Mouse (Mus musculus) heart, embryonic 15.5 days (tissue): ENCODE measurements around the gene Col27a1. TPM values are rescaled to one million over a fixed set of nuclear protein-coding genes. Genes with fewer than 3 reads are reported as not detected.

Experiments
- ATAC-seq: fragments of 200-750 bp; cut with Nextera tagmentation; replicated peaks from 2 replicates; pipeline ENCODE4 v1.8.0; 2017; ENCODE audit warnings: low read depth, moderate TSS enrichment; ENCODE audit not compliant: insufficient number of reproducible peaks, insufficient read depth, low FRiP score
- H3K27ac ChIP-seq: fragments of 300-500 bp; sonication (generic); 2 replicates; pipeline ENCODE4 v1.5.1; 2015; ENCODE audit warnings: mild to moderate bottlenecking, inconsistent platforms
- H3K27me3 ChIP-seq: fragments of 300-500 bp; sonication (generic); 2 replicates; pipeline ENCODE4 v1.6.1; 2015; ENCODE audit warnings: inconsistent platforms
- H3K36me3 ChIP-seq: fragments of 300-500 bp; sonication (generic); 2 replicates; pipeline ENCODE4 v1.6.1; 2015; ENCODE audit warnings: mild to moderate bottlenecking, inconsistent platforms
- H3K4me1 ChIP-seq: fragments of 300-500 bp; sonication (generic); replicated peaks from 2 replicates; pipeline ENCODE4 v1.6.1; 2015; ENCODE audit warnings: inconsistent platforms
- H3K4me2 ChIP-seq: fragments of 300-500 bp; sonication (generic); 2 replicates; pipeline ENCODE4 v1.6.1; 2015; ENCODE audit warnings: inconsistent platforms, mild to moderate bottlenecking, moderate library complexity
- H3K4me3 ChIP-seq: fragments of 300-500 bp; sonication (generic); 2 replicates; pipeline ENCODE4 v1.5.1; 2015; ENCODE audit warnings: mild to moderate bottlenecking, inconsistent platforms
- H3K9ac ChIP-seq: fragments of 300-500 bp; sonication (generic); 2 replicates; pipeline ENCODE4 v1.6.1; 2015; ENCODE audit warnings: mild to moderate bottlenecking, inconsistent platforms
- H3K9me3 ChIP-seq: fragments of 300-500 bp; sonication (generic); replicated peaks from 2 replicates; pipeline ENCODE4 v1.6.1; 2016; ENCODE audit warnings: inconsistent platforms
- WGBS: fragments of 180-500 bp; shearing (Covaris S2); methylation state at CpG from one replicate; pipeline ENCODE4 v1.1.7; 2015; ENCODE audit warnings: mixed read lengths; 5-methylcytosine and 5-hydroxymethylcytosine counted together
- microRNA counts: library from miRNA; unstranded; fragments of <30 nt; microRNA quantifications from one replicate; lab custom pipeline; 2016
- microRNA-seq: library from miRNA; unstranded; fragments of <30 nt; microRNA quantifications from one replicate; pipeline ENCODE4, GENCODE M21; 2016
- polyA plus RNA-seq: library from polyadenylated mRNA; unstranded; fragments of >200 nt; fragmentation: Nextera tagmentation; extraction: Ambion mirVana; gene quantifications from 2 replicates; pipeline ENCODE4 v1.2.1, GENCODE M21; 2015

The Col27a1 gene
- polyA plus RNA-seq, 1 experiment from 2014 or later: 4.4 TPM

GRCm38 (mm10) chr4:63374331-63374730, 160.5 kb downstream of the Col27a1 start:
- no peak overlapping the region for H3K9ac ChIP-seq
- no peak overlapping the region for H3K27ac ChIP-seq
- no peaks in the 10 kb centered on the region for H3K9me3 ChIP-seq
- no peak for ATAC-seq
- no peaks in the 10 kb centered on the region for H3K27me3 ChIP-seq
- H3K4me3 ChIP-seq: no peak overlapping the region
- peaks cover 8% of the 10 kb centered on the region; the same call in 1 of the 2 replicates for H3K36me3 ChIP-seq
- 68% methylated on average over 12 of the region's 12 CpGs for WGBS
- H3K4me2 ChIP-seq: no peak overlapping the region
- no peaks in the 10 kb centered on the region for H3K4me1 ChIP-seq

- no peaks in the 10 kb centered on the region for H3K27me3 ChIP-seq
- H3K27ac ChIP-seq: no peak overlapping the region
- H3K36me3 ChIP-seq: peaks cover 15% of the 10 kb centered on the region; the same call in 1 of the 2 replicates
- WGBS: 69% methylated on average over 1 of the region's 1 CpGs
- no peaks in the 10 kb centered on the region for H3K9me3 ChIP-seq
- ATAC-seq: no peak
- H3K4me3 ChIP-seq: no peak overlapping the region
- no peaks in the 10 kb centered on the region for H3K4me1 ChIP-seq
- no peak overlapping the region for H3K9ac ChIP-seq
- H3K4me2 ChIP-seq: no peak overlapping the region
These were observed 161.6 kb downstream of the Col27a1 start for GRCm38 (mm10) chr4:63375367-63375766.

DNA sequence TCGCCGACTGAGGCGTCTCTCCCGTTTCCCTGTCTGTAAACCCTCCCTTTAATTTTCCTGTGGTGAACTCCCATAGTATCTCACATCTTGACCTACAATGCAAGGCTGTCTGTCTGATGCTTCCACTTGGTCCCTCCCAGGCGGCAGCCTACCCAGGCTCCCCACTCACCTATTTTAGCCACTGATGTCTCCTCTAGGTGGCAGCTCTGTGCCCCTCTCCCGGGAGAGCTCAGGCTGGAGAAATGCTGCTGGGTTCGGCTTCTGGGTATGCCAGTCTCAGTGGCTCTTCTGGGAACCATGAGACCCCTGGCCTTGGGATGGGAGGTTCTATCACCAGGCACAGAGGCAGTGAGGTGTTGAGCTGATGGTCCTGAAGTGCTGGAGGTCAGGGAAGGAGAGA, 163.7 kb downstream of the Col27a1 start:
- Histone ChIP-seq H3K9ac (no peak overlapping the region), H3K27me3 (no peaks in the 10 kb centered on the region), H3K36me3 (peaks cover 18% of the 10 kb centered on the region; the same call in 1 of the 2 replicates), H3K27ac (no peak overlapping the region), H3K4me1 (no peaks in the 10 kb centered on the region), H3K4me3 (no peak overlapping the region), H3K4me2 (no peak overlapping the region), H3K9me3 (no peaks in the 10 kb centered on the region)
- ATAC-seq: no peak
- WGBS: 59% methylated on average over 7 of the region's 7 CpGs

DNA sequence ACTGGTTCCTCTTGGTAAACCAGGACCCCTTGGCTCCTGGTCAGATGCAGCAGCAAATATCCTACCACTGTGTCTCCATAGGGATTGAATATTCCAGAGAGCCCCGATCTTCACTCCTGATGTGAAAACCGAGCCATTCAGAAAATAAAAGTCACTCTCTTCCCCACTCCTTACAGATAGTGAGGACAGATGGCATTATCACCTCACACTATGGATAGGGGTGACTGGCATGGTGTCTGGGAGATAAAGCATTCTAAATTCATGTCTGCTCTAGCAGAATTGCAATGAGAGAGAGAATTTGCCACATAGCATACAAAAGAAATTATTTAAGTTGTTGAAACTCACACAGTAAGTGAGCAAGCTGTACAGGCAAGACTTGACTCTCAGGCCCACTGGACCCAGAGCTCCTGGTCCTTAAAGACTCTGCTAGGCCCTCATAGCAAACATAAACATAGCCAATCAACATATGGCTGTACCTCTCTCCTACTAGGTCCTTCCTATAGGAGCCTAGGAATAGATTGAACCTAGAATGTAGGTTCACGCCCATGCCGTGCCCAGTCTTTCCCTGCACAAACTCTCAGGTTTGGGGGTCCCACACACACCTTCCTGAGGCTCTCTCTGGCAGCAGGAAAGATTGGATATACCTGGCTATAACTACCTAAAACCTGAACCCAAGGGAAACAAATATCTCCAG, 169.0 kb downstream of the Col27a1 start:
- no peak overlapping the region for H3K4me3 ChIP-seq
- no peak overlapping the region for H3K4me2 ChIP-seq
- WGBS: 79% methylated on average over 4 of the region's 4 CpGs

GRCm38 (mm10) chr4:63383474-63383873, 169.7 kb downstream of the Col27a1 start:
- no peak overlapping the region for H3K4me2 ChIP-seq
- no peak for ATAC-seq
- H3K36me3 ChIP-seq: peaks cover 14% of the 10 kb centered on the region; the same call in 1 of the 2 replicates
- WGBS: 67% methylated on average over 12 of the region's 12 CpGs
- H3K4me1 ChIP-seq: no peaks in the 10 kb centered on the region
- H3K27ac ChIP-seq: no peak overlapping the region
- no peaks in the 10 kb centered on the region for H3K9me3 ChIP-seq
- no peaks in the 10 kb centered on the region for H3K27me3 ChIP-seq
- H3K9ac ChIP-seq: no peak overlapping the region
- H3K4me3 ChIP-seq: no peak overlapping the region

More for the DNA sequence above, 169.0 kb downstream of the Col27a1 start:
- Histone ChIP-seq H3K27ac (no peak overlapping the region), H3K9me3 (no peaks in the 10 kb centered on the region), H3K27me3 (no peaks in the 10 kb centered on the region), H3K36me3 (peaks cover 14% of the 10 kb centered on the region; the same call in 1 of the 2 replicates), H3K4me1 (no peaks in the 10 kb centered on the region), H3K9ac (no peak overlapping the region)
- no peak for ATAC-seq

- no peak overlapping the region for H3K4me2 ChIP-seq
- H3K9me3 ChIP-seq: no peaks in the 10 kb centered on the region
- no peak overlapping the region for H3K27ac ChIP-seq
- ATAC-seq: no peak
- WGBS: 90% methylated on average over 4 of the region's 4 CpGs
- H3K36me3 ChIP-seq: peaks cover 11% of the 10 kb centered on the region; the same call in 1 of the 2 replicates
- no peak overlapping the region for H3K9ac ChIP-seq
- no peaks in the 10 kb centered on the region for H3K27me3 ChIP-seq
- H3K4me1 ChIP-seq: 0 out of 2 replicates have a peak, but pooled peaks cover 1% of the 10 kb centered on the region
- H3K4me3 ChIP-seq: no peak overlapping the region
These were observed 170.5 kb downstream of the Col27a1 start for GRCm38 (mm10) chr4:63384262-63384661.

MicroRNAs encoded within 50 kb of the gene (microRNA counts, 519-probe panel; counts per million panel counts)
- microRNA mmu-miR-455 (lab: Ali Mortazavi, UCI): 2,318 counts per million, percentile 41 among the panel's probes with 10 or more counts

Small RNA genes within 50 kb of the gene (microRNA-seq; reads per million reads assigned to microRNA genes)
- 882 reads per million, percentile 76 among the genes with 10 or more reads in this experiment for gene Mir455

Other genes starting within 250 kb of the Col27a1 start
- 7.6 and 11.9 TPM in 2 replicates for gene Zfp618, start 248.4 kb upstream of the Col27a1 start, polyA plus RNA-seq
- 1.5 and 8.2 TPM in 2 replicates for gene Ambp, start 59.2 kb upstream of the Col27a1 start, polyA plus RNA-seq
- 0.13 and 0.48 TPM in 2 replicates for gene Kif12, start 41.9 kb upstream of the Col27a1 start, polyA plus RNA-seq
- not detected in 2 replicates for gene Orm1, start 130.6 kb downstream of the Col27a1 start, polyA plus RNA-seq
- gene Orm3, start 142.2 kb downstream of the Col27a1 start, polyA plus RNA-seq: not detected in 2 replicates
- gene Orm2, start 148.4 kb downstream of the Col27a1 start, polyA plus RNA-seq: not detected in 2 replicates
- 2.3 and 6.1 TPM in 2 replicates for gene Akna, start 189.3 kb downstream of the Col27a1 start, polyA plus RNA-seq